Mouse (Mus musculus): ENCODE measurements around the gene Ttc38. TPM values are rescaled to one million over a fixed set of nuclear protein-coding genes. Genes with fewer than 3 reads are reported as not detected.

Ttc38 gene
- polyA plus RNA-seq, 1 experiment, result 5.0 TPM

GRCm38 (mm10) chr15:85879498-85879895 is 47.4 kb downstream of the Ttc38 start:
- Histone ChIP-seq H3K4me1 (ENCODE audit: control insufficient read depth, insufficient read depth, low read length) (no peaks in the 10 kb centered on the region), H3K27ac (ENCODE audit: insufficient read depth, low read length) (peak overlapping the region; percentile 65), H3K4me3 (ENCODE audit: insufficient read depth, low read length) (peak overlapping the region; percentile 94)
- TF ChIP-seq POLR2A (IDR thresholded peaks at IDR 0.05; ENCODE audit: low read depth, low read length) (no peak), CTCF (IDR thresholded peaks at IDR 0.05; ENCODE audit: borderline replicate concordance, insufficient read depth, low read length) (no peak)

GRCm38 (mm10) chr15:85885606-85886005 is 53.5 kb downstream of the Ttc38 start:
- TF ChIP-seq POLR2A (IDR thresholded peaks at IDR 0.05; ENCODE audit: low read depth, low read length) (no peak), CTCF (IDR thresholded peaks at IDR 0.05; ENCODE audit: borderline replicate concordance, insufficient read depth, low read length) (no peak)
- Histone ChIP-seq H3K4me1 (ENCODE audit: control insufficient read depth, insufficient read depth, low read length) (no peaks in the 10 kb centered on the region), H3K27ac (ENCODE audit: insufficient read depth, low read length) (no peak overlapping the region), H3K4me3 (ENCODE audit: insufficient read depth, low read length) (no peak overlapping the region)

GRCm38 (mm10) chr15:85889235-85889634 is 57.1 kb downstream of the Ttc38 start:
- TF ChIP-seq CTCF (IDR thresholded peaks at IDR 0.05; ENCODE audit: borderline replicate concordance, insufficient read depth, low read length) (no peak), POLR2A (IDR thresholded peaks at IDR 0.05; ENCODE audit: low read depth, low read length) (no peak)
- Histone ChIP-seq H3K4me3 (ENCODE audit: insufficient read depth, low read length) (no peak overlapping the region), H3K27ac (ENCODE audit: insufficient read depth, low read length) (no peak overlapping the region), H3K4me1 (ENCODE audit: control insufficient read depth, insufficient read depth, low read length) (no peaks in the 10 kb centered on the region)

- Histone ChIP-seq H3K4me3 (ENCODE audit: insufficient read depth, low read length) (no peak overlapping the region), H3K27ac (ENCODE audit: insufficient read depth, low read length) (no peak overlapping the region), H3K4me1 (ENCODE audit: control insufficient read depth, insufficient read depth, low read length) (no peaks in the 10 kb centered on the region)
- TF ChIP-seq CTCF (IDR thresholded peaks at IDR 0.05; ENCODE audit: borderline replicate concordance, insufficient read depth, low read length), result no peak
- no peak for TF ChIP-seq POLR2A (IDR thresholded peaks at IDR 0.05; ENCODE audit: low read depth, low read length)
These were observed 59.9 kb downstream of the Ttc38 start for GRCm38 (mm10) chr15:85891971-85892370.

- H3K4me3 ChIP-seq (ENCODE audit: insufficient read depth, low read length), result no peak overlapping the region
- no peak for TF ChIP-seq POLR2A (IDR thresholded peaks at IDR 0.05; ENCODE audit: low read depth, low read length)
- TF ChIP-seq CTCF (IDR thresholded peaks at IDR 0.05; ENCODE audit: borderline replicate concordance, insufficient read depth, low read length), result no peak
These were observed 60.5 kb downstream of the Ttc38 start for GRCm38 (mm10) chr15:85892498-85893118.

GRCm38 (mm10) chr15:85893871-85894270 is 61.8 kb downstream of the Ttc38 start:
- Histone ChIP-seq H3K27ac (ENCODE audit: insufficient read depth, low read length) (no peak overlapping the region), H3K4me3 (ENCODE audit: insufficient read depth, low read length) (no peak overlapping the region), H3K4me1 (ENCODE audit: control insufficient read depth, insufficient read depth, low read length) (no peaks in the 10 kb centered on the region)
- TF ChIP-seq POLR2A (IDR thresholded peaks at IDR 0.05; ENCODE audit: low read depth, low read length), result no peak

More at GRCm38 (mm10) chr15:85892498-85893118, 60.5 kb downstream of the Ttc38 start:
- H3K27ac ChIP-seq (ENCODE audit: insufficient read depth, low read length), result no peak overlapping the region
- H3K4me1 ChIP-seq (ENCODE audit: control insufficient read depth, insufficient read depth, low read length), result no peaks in the 10 kb centered on the region

- no peaks in the 10 kb centered on the region for H3K4me1 ChIP-seq (ENCODE audit: control insufficient read depth, insufficient read depth, low read length)
- TF ChIP-seq POLR2A (IDR thresholded peaks at IDR 0.05; ENCODE audit: low read depth, low read length) (no peak), CTCF (IDR thresholded peaks at IDR 0.05; ENCODE audit: borderline replicate concordance, insufficient read depth, low read length) (peak; percentile 94)
- no peak overlapping the region for H3K27ac ChIP-seq (ENCODE audit: insufficient read depth, low read length)
- H3K4me3 ChIP-seq (ENCODE audit: insufficient read depth, low read length), result no peak overlapping the region
These were observed 64.2 kb downstream of the Ttc38 start for GRCm38 (mm10) chr15:85896284-85896683.

GRCm38 (mm10) chr15:85897113-85897512 is 65.0 kb downstream of the Ttc38 start:
- no peak for TF ChIP-seq POLR2A (IDR thresholded peaks at IDR 0.05; ENCODE audit: low read depth, low read length)
- TF ChIP-seq CTCF (IDR thresholded peaks at IDR 0.05; ENCODE audit: borderline replicate concordance, insufficient read depth, low read length), result no peak
- no peak overlapping the region for H3K4me3 ChIP-seq (ENCODE audit: insufficient read depth, low read length)
- no peak overlapping the region for H3K27ac ChIP-seq (ENCODE audit: insufficient read depth, low read length)
- no peaks in the 10 kb centered on the region for H3K4me1 ChIP-seq (ENCODE audit: control insufficient read depth, insufficient read depth, low read length)

GRCm38 (mm10) chr15:85899396-85899795 is 67.3 kb downstream of the Ttc38 start:
- H3K27ac ChIP-seq (ENCODE audit: insufficient read depth, low read length), result no peak overlapping the region
- H3K4me1 ChIP-seq (ENCODE audit: control insufficient read depth, insufficient read depth, low read length), result no peaks in the 10 kb centered on the region
- no peak overlapping the region for H3K4me3 ChIP-seq (ENCODE audit: insufficient read depth, low read length)
- TF ChIP-seq CTCF (IDR thresholded peaks at IDR 0.05; ENCODE audit: borderline replicate concordance, insufficient read depth, low read length), result no peak

- Histone ChIP-seq H3K4me3 (ENCODE audit: insufficient read depth, low read length) (no peak overlapping the region), H3K27ac (ENCODE audit: insufficient read depth, low read length) (no peak overlapping the region), H3K4me1 (ENCODE audit: control insufficient read depth, insufficient read depth, low read length) (no peaks in the 10 kb centered on the region)
- TF ChIP-seq POLR2A (IDR thresholded peaks at IDR 0.05; ENCODE audit: low read depth, low read length) (no peak), CTCF (IDR thresholded peaks at IDR 0.05; ENCODE audit: borderline replicate concordance, insufficient read depth, low read length) (no peak)
These were observed 68.2 kb downstream of the Ttc38 start for GRCm38 (mm10) chr15:85900318-85900717.

- Histone ChIP-seq H3K27ac (ENCODE audit: insufficient read depth, low read length) (no peak overlapping the region), H3K4me1 (ENCODE audit: control insufficient read depth, insufficient read depth, low read length) (no peaks in the 10 kb centered on the region), H3K4me3 (ENCODE audit: insufficient read depth, low read length) (no peak overlapping the region)
- TF ChIP-seq CTCF (IDR thresholded peaks at IDR 0.05; ENCODE audit: borderline replicate concordance, insufficient read depth, low read length) (no peak), POLR2A (IDR thresholded peaks at IDR 0.05; ENCODE audit: low read depth, low read length) (no peak)
These were observed 68.7 kb downstream of the Ttc38 start for GRCm38 (mm10) chr15:85900801-85901200.
